Mouse (Mus musculus) small intestine, adult 2 months (tissue): ENCODE measurements around the gene Olfr714. TPM values are rescaled to one million over a fixed set of nuclear protein-coding genes. Genes with fewer than 3 reads are reported as not detected.

Source experiments
- H3K27ac ChIP-seq: fragments of 200-500 bp; 2 replicates; pipeline ENCODE4 v1.5.1; 2012; ENCODE audit warnings: low read depth, low read length, control low read depth, inconsistent platforms; ENCODE audit not compliant: insufficient read depth
- H3K27me3 ChIP-seq: fragments of 200-500 bp; 2 replicates; pipeline ENCODE4 v1.6.1; 2012; ENCODE audit warnings: mild to moderate bottlenecking, moderate library complexity, low read length, inconsistent platforms; ENCODE audit not compliant: control insufficient read depth, insufficient read depth
- H3K36me3 ChIP-seq: fragments of 200-500 bp; 2 replicates; pipeline ENCODE4 v1.6.1; 2012; ENCODE audit warnings: mild to moderate bottlenecking, low read length, control low read depth, inconsistent platforms; ENCODE audit not compliant: control insufficient read depth, insufficient read depth
- H3K4me1 ChIP-seq: fragments of 200-500 bp; 2 replicates; pipeline ENCODE4 v1.6.1; 2012; ENCODE audit warnings: low read length, inconsistent platforms, mixed read lengths; ENCODE audit not compliant: control insufficient read depth, insufficient read depth, insufficient read length
- H3K4me3 ChIP-seq: fragments of 200-500 bp; 2 replicates; pipeline ENCODE4 v1.5.1; 2012; ENCODE audit warnings: low read depth, mild to moderate bottlenecking, control low read depth, inconsistent platforms, low read length, moderate library complexity
- CTCF ChIP-seq: fragments of 200-500 bp; IDR thresholded peaks from 2 replicates; pipeline ENCODE4 v1.5.1; 2012; ENCODE audit warnings: low read depth, mild to moderate bottlenecking, control low read depth, inconsistent platforms, low read length, moderate library complexity, mixed read lengths; ENCODE audit not compliant: insufficient replicate concordance, insufficient read length; ENCODE audit errors: extremely low read depth
- POLR2A ChIP-seq: fragments of 200-500 bp; IDR thresholded peaks from 2 replicates; pipeline ENCODE4 v1.6.1; 2012; ENCODE audit warnings: low read depth, mild to moderate bottlenecking, control low read depth, inconsistent platforms, low read length, moderate library complexity
- WGBS: fragments of 180-500 bp; shearing (Covaris S2); methylation state at CpG from one replicate; pipeline ENCODE4 v1.1.7; 2018; 5-methylcytosine and 5-hydroxymethylcytosine counted together
- polyA plus RNA-seq: library from polyadenylated mRNA; depleted of rRNA; stranded (reverse); fragments of >200 nt; gene quantifications from 2 replicates; pipeline ENCODE4 v1.2.3, GENCODE M21; 2012; rRNA removed

The Olfr714 gene
- polyA plus RNA-seq = not detected in 2 replicates

DNA sequence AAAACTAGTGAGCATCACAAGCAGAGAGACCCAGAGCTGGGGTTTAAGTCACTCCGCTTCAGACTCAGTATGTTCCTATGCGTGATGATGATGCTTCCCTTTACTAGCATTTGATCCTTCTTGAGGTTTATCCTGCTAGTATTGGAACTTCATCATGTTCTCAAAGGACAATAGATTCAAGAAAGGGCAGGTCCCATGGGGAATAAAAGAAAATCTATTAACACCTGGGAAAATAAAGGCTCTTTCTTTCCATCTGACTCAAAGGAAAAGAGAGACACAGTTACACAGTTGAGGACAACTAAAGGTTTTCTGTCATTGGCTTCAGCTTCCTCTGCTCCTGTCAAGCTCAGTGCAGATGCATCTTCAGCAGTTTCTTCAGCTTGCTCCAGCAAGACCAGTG, at the start of gene Olfr714:
Gene Olfr714, plus strand, starts transcription at position 301 of the 400 bp plus-strand sequence.
- Histone ChIP-seq H3K36me3 (no peaks in the 10 kb centered on the region), H3K4me1 (no peaks in the 10 kb centered on the region), H3K27ac (no peak within 1 kb of the TSS), H3K27me3 (no peaks in the 10 kb centered on the region), H3K4me3 (no peak within 1 kb of the TSS)
- TF ChIP-seq CTCF = no peak
- no peak for TF ChIP-seq POLR2A
- WGBS = 93% methylated on average over 2 of the region's 2 CpGs

DNA sequence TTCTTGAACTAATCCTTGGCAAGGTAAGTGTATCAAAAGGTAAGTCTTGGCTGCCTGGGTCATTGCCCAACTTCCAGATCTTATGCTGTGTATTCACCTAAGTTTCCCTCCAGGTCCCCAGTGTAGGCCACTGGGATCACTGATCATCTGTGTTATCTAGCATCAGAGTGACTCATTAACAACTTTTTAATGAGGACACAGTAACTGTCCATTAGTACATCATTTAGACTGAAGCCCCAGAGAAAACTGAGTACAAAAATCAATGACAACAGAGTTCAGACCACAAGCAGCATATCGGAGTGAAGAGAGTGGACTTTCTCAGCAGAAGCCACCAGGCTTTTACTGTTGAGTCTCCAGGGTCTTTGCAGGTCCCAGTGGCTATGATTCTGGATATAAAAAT, 39.9 kb upstream of the Olfr714 start, which contains the start of gene Olfr713:
Gene Olfr713, plus strand, starts transcription at position 301 of the 400 bp plus-strand sequence.
- whole genome bisulfite sequencing = 74% methylated on average over 1 of the region's 1 CpGs
- Histone ChIP-seq H3K36me3 (no peaks in the 10 kb centered on the region), H3K4me1 (no peaks in the 10 kb centered on the region), H3K4me3 (no peak within 1 kb of the TSS), H3K27ac (no peak within 1 kb of the TSS), H3K27me3 (no peaks in the 10 kb centered on the region)
- TF ChIP-seq CTCF (no peak), POLR2A (no peak)

DNA sequence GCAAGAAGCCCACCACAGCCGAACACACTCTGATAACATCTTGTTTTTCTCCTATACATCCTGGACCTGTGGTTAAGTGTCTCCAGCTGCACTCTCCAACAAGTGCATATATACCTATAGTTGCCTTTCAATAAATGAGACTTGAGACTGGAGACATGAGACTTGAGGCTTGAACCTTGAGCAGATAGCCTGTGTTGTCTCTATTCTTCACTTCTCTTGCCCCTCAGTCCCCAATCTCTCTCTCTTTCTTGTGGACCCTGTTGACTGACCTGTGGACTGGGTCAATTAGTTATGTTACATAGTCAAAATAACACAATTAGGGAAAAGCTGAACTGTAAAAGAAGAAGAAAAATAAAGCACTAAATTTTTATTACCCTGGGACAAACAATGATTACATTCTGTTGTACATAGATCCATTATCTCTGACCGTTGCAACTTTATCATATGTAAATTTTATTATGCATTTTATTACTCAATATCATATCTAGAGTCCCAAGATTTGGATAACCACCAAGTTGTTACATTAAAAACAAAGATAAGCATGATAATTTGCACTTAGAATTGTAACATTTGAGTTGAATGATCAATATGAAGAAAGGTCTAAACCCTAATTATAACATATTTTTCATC, 30.7 kb upstream of the Olfr714 start:
- no peaks in the 10 kb centered on the region for H3K27me3 ChIP-seq
- no peak for TF ChIP-seq POLR2A
- TF ChIP-seq CTCF = no peak
- H3K36me3 ChIP-seq = no peaks in the 10 kb centered on the region
- WGBS = 19% methylated on average over 2 of the region's 2 CpGs
- 0 out of 2 replicates have a peak overlapping the region, but pooled peaks have one; percentile 26 for H3K27ac ChIP-seq
- H3K4me1 ChIP-seq = peaks cover 5% of the 10 kb centered on the region; the same call in 1 of the 2 replicates
- H3K4me3 ChIP-seq = no peak overlapping the region

DNA sequence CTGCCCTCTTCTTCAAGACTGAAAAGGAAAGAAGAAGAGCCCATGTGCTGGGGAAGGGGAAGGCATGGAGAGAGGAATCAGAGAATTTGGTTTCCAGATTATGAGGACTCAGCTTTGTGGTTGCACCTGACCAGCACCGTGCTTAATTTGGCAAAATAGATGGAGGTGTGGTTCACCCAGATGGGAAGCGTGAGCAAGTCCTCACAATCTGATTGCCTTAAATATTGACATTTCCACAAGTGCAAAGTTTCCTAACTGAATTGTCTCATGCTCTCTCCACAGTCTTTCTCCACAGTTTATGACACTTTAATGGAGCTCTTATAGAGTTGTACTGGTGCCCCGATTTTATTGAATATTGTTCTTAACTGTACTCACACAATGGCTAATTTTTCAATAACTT, 27.6 kb upstream of the Olfr714 start:
- Histone ChIP-seq H3K4me3 (no peak overlapping the region), H3K4me1 (peaks cover 5% of the 10 kb centered on the region; the same call in 1 of the 2 replicates)
- 24% methylated on average over 3 of the region's 3 CpGs for WGBS

DNA sequence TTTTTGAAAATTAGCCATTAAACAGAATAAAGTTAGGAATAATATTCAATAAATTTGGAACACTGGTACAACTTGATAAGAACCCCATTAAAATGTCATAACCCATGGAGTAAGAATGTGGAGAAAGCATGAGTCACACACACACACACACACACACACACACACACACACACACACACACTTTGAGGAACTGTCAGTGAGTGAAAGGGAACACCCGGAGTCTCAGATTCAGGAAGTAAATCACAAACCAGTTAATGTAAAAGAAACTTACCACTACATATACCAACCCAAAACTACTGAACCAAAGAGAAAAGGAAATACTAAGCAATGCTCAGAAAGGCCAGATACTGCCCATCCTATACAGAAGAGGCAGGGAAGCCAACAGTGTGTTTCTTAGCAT, 26.4 kb upstream of the Olfr714 start:
- Histone ChIP-seq H3K27ac (no peak overlapping the region), H3K36me3 (no peaks in the 10 kb centered on the region), H3K4me1 (peaks cover 5% of the 10 kb centered on the region; the same call in 1 of the 2 replicates), H3K27me3 (no peaks in the 10 kb centered on the region), H3K4me3 (no peak overlapping the region)
- WGBS = 11% methylated on average over 1 of the region's 1 CpGs
- TF ChIP-seq CTCF (no peak), POLR2A (no peak)

More for the DNA sequence above, 27.6 kb upstream of the Olfr714 start:
- Histone ChIP-seq H3K27ac (peak overlapping the region; percentile 39; the same call in 1 of the 2 replicates), H3K27me3 (no peaks in the 10 kb centered on the region), H3K36me3 (no peaks in the 10 kb centered on the region)
- TF ChIP-seq POLR2A (no peak), CTCF (no peak)

DNA sequence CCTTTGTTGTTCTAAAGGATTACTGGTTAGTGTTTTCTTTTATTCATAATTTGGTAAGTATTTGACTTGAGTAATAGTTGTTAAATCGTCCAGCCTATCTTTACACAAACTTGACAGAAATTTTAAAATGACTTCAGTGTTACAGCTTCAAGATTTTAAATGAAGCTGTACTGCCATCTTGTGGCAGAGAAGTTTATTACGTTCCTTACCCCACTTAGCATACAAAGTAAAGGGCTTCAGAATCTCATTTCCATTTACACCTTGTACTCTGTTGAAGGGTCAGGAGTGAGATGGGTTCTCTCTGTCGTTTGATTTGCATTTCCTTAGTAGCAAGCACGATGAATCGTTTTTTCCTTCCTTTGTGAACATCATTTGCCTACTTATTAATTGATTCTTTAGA, 24.9 kb upstream of the Olfr714 start:
- Histone ChIP-seq H3K27me3 (no peaks in the 10 kb centered on the region), H3K36me3 (no peaks in the 10 kb centered on the region), H3K4me1 (peaks cover 5% of the 10 kb centered on the region; the same call in 1 of the 2 replicates), H3K4me3 (no peak overlapping the region), H3K27ac (no peak overlapping the region)
- under 1% methylated on average over 5 of the region's 5 CpGs for WGBS
- no peak for TF ChIP-seq POLR2A

DNA sequence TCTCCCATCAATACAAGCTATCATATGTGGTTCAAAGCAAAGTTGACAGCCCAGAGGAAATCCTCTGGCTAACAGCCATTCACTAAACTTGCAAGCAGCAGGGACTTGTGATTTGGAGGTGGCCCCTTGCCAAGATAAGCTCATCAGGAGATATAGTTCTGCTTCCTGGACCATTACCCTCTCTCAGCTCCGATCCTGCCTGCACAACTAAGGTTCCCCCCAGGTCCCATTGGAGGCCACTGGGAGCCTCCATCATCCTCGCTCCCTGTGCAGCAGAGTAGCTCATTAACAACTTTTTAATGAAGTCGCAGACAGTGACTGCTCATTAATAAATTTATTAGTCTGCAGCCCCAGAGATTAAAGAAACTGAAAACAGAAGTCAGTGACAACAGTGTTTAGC, 23.2 kb upstream of the Olfr714 start:
- Histone ChIP-seq H3K4me1 (peaks cover 3% of the 10 kb centered on the region; the same call in 1 of the 2 replicates), H3K27ac (no peak overlapping the region), H3K4me3 (no peak overlapping the region), H3K36me3 (no peaks in the 10 kb centered on the region), H3K27me3 (no peaks in the 10 kb centered on the region)
- TF ChIP-seq CTCF = no peak
- no peak for TF ChIP-seq POLR2A
- 27% methylated on average over 3 of the region's 3 CpGs for WGBS
